Mouse (Mus musculus): ENCODE results near the gene Fam49a. TPM values are rescaled to one million over a fixed set of nuclear protein-coding genes. Genes with fewer than 3 reads are reported as not detected.

Fam49a gene
- polyA plus RNA-seq (2015; fragmentation: Nextera tagmentation; extraction: Ambion mirVana), result 22.3 and 22.4 TPM in 2 replicates

DNA sequence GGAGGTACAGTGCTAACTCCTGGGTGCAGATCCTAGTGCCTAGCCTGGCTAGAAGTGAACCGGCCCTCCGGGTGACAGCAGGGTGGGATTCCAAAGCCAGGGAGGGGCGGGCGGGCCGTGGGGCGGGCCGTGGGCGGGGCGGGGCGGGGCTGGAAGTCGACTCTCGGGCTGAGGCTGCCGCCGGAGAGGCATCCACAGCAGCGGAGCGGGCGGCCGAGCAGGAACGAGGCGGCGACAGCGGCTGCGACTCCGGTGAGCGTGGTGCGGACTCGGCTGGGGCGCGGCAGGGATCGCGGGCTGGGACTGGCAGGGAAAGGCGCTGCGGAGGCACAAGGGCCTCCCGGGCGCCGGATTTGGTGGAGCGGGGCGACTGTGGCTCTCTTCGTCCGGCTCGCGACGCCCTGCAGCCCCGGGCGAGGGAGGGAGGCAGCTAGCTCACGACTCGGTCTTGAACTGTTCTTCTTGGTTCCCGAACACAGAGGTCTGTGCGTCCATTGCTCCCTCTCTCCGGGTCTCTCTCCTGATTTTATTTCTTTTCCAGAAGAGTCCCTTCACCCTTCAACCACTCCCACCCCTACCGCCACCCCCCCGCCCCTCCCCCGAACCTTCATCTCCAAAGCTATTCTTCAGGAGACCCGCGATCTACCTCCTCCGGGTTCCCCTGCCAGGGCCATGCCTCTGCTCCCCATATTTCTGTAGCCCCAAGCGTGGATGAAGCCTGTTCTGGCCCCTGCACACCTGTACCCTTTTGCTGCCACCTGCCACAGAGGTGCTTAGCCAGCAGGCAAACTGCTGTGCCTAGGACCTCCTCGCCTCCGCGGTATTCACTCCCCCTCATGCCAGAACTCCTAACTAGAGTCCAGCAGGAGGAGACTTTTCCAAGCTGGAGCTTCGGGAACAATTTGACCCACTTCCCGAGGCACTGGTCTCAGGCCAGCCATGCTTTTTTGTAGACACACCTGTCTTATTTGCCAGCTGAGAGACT, at the start of gene Fam49a:
Fam49a (plus strand) TSS at position 153 of the 985 bp plus-strand sequence.
- H3K4me1 ChIP-seq (ENCODE audit: control insufficient read depth, insufficient read depth, low read length), result peaks cover 43% of the 10 kb centered on the region

DNA sequence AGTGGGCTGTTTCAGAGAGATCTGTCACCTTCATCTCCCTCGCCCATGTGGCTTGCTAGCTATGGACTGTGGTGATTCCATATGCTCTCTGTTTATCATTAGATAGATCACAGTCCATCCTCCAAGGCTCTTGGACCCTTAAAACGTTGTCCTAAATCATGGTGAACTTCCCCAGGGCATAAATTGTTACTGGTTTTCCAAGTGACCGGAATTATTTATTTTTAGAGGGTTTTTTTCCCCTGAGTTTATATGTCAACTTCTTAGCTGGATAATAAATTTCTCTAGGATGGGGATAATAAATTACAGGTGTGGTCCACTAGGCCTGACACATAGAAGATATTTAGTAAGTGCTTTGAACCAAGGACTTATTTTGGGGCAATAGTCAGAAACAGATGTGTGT, 48.4 kb upstream of the Fam49a start:
- no peaks in the 10 kb centered on the region for H3K4me1 ChIP-seq (ENCODE audit: control insufficient read depth, insufficient read depth, low read length)
- H3K4me3 ChIP-seq (ENCODE audit: low read length), result no peak overlapping the region
- ATAC-seq (replicated peaks; ENCODE audit: extremely low read depth, insufficient read depth, low FRiP score), result no peak
- no peaks in the 10 kb centered on the region for H3K27me3 ChIP-seq (ENCODE audit: control insufficient read depth, insufficient read depth, low read length)
- no peak overlapping the region for H3K4me2 ChIP-seq (ENCODE audit: low read depth, low read length)
- no peak overlapping the region for H3K9ac ChIP-seq (ENCODE audit: low read length)
- 64% methylated on average over 3 of the region's 3 CpGs for WGBS
- no peak overlapping the region for H3K27ac ChIP-seq (ENCODE audit: low read length)
- H3K9me3 ChIP-seq (replicated peaks; ENCODE audit: control insufficient read depth, low read length), result no peaks in the 10 kb centered on the region
- H3K36me3 ChIP-seq (ENCODE audit: control insufficient read depth, insufficient read depth), result no peaks in the 10 kb centered on the region

More for the DNA sequence above, at the start of gene Fam49a:
- Histone ChIP-seq H3K9me3 (replicated peaks; ENCODE audit: control insufficient read depth, low read length) (no peaks in the 10 kb centered on the region), H3K27ac (ENCODE audit: low read length) (peak within 1 kb of the TSS; percentile 82), H3K27me3 (ENCODE audit: control insufficient read depth, insufficient read depth, low read length) (no peaks in the 10 kb centered on the region), H3K9ac (ENCODE audit: low read length) (peak within 1 kb of the TSS; percentile 92), H3K4me2 (ENCODE audit: low read depth, low read length) (peak within 1 kb of the TSS; percentile 93), H3K36me3 (ENCODE audit: control insufficient read depth, insufficient read depth) (no peaks in the 10 kb centered on the region), H3K4me3 (ENCODE audit: low read length) (peak within 1 kb of the TSS; percentile 83)
- 1% methylated on average over 53 of the region's 62 CpGs for WGBS
- peak; percentile 86 for ATAC-seq (replicated peaks; ENCODE audit: extremely low read depth, insufficient read depth, low FRiP score)

DNA sequence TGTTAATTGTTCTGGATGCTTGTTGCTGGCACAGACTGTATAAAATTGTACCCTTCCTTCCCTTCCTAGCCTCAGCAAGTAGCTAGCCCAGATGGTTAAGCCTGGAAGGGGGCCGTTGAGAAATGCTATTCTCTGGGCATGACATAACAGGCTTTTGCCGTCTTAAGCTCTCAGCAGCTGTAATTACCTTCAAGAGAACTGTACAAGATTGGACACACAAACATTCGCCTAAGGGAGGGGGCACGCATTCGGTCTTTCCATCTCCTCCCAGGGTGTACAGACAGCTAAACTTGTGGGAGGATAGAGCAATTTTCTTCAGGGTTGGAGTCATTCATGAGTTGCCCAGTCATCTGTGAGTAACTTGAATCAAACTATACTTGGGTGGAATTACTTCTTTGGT, 43.0 kb upstream of the Fam49a start:
- WGBS, result 75% methylated on average over 5 of the region's 5 CpGs
- Histone ChIP-seq H3K4me1 (ENCODE audit: control insufficient read depth, insufficient read depth, low read length) (peaks cover 5% of the 10 kb centered on the region; the same call in 1 of the 2 replicates), H3K27ac (ENCODE audit: low read length) (no peak overlapping the region), H3K4me3 (ENCODE audit: low read length) (no peak overlapping the region), H3K27me3 (ENCODE audit: control insufficient read depth, insufficient read depth, low read length) (no peaks in the 10 kb centered on the region), H3K9ac (ENCODE audit: low read length) (no peak overlapping the region), H3K9me3 (replicated peaks; ENCODE audit: control insufficient read depth, low read length) (no peaks in the 10 kb centered on the region), H3K36me3 (ENCODE audit: control insufficient read depth, insufficient read depth) (no peaks in the 10 kb centered on the region), H3K4me2 (ENCODE audit: low read depth, low read length) (no peak overlapping the region)
- ATAC-seq (replicated peaks; ENCODE audit: extremely low read depth, insufficient read depth, low FRiP score), result no peak

DNA sequence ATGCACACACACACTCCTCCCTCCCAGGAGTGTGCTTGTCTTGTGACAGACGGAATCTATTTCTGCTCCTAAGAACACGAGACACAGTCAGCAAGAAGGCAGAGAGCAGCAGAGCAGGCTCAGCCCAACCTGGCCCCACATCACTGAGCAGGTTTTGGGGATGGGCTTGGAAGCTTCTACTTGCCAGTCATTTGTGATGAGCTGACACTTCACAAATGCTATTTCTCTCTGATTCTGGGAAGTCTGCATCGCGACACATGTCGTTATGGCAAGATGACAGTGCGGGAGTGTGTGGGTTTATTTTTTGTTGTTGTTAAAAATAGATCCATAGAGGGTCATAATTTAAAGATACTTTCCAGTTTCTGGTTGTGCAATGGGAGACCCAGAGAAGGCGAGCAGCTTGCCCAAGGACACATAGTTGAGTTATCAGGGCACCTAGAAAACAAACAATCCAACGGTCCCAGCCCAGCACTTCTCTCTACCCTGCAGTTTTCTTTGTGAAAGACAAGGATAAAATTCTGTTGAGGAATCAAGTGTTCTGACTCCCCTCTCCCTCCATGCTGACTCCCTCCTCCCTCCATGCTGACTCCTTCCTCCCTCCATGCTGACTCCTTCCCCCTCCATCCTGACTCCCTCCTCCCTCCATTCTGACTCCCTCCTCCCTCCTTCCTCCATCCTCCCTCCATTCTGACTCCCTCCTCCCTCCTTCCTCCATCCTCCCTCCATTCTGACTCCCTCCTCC, 41.0 kb upstream of the Fam49a start:
- 40% methylated on average over 8 of the region's 8 CpGs for WGBS
- Histone ChIP-seq H3K27ac (ENCODE audit: low read length) (no peak overlapping the region), H3K36me3 (ENCODE audit: control insufficient read depth, insufficient read depth) (no peaks in the 10 kb centered on the region), H3K4me3 (ENCODE audit: low read length) (no peak overlapping the region), H3K27me3 (ENCODE audit: control insufficient read depth, insufficient read depth, low read length) (no peaks in the 10 kb centered on the region), H3K4me1 (ENCODE audit: control insufficient read depth, insufficient read depth, low read length) (peaks cover 7% of the 10 kb centered on the region; the same call in 1 of the 2 replicates), H3K9me3 (replicated peaks; ENCODE audit: control insufficient read depth, low read length) (no peaks in the 10 kb centered on the region), H3K4me2 (ENCODE audit: low read depth, low read length) (no peak overlapping the region), H3K9ac (ENCODE audit: low read length) (no peak overlapping the region)
- ATAC-seq (replicated peaks; ENCODE audit: extremely low read depth, insufficient read depth, low FRiP score), result 0 out of 2 replicates have a peak, but pooled peaks have one; percentile 37

DNA sequence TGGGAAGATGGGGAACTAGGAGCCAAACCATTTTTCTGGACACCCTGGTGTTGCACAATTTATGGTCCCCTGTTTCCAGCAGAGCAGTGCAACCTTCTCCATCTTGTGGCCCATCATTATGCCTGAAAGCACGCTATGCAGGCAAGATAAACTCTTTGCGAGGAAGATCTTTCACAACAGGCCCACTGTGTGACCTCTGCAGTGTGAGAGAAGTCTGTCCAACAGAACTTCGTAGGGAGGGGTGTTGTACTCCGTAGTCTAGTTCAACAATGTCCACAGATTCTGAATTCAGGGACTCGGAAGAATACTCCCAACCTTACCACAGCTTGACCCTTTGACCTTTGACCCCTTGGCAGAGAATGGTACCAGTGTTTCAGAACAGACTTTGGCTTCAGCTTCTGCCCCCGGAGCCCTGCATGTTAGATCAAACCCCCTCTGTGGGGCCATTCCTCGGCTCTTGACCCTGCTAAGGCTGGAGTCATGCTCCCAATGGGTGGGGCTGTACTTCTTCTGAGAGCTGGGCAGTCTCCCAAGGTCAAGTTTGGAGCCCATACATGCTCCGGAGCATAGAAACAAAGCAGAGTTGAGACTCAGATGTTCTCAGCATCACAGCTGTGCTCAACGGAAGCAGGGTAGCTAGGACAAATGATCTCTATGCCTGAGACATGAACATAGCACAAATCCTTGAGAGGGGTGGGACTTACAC, 39.2 kb upstream of the Fam49a start:
- H3K27ac ChIP-seq (ENCODE audit: low read length), result no peak overlapping the region
- WGBS, result 73% methylated on average over 9 of the region's 9 CpGs
- no peaks in the 10 kb centered on the region for H3K9me3 ChIP-seq (replicated peaks; ENCODE audit: control insufficient read depth, low read length)
- H3K4me2 ChIP-seq (ENCODE audit: low read depth, low read length), result no peak overlapping the region
- H3K27me3 ChIP-seq (ENCODE audit: control insufficient read depth, insufficient read depth, low read length), result no peaks in the 10 kb centered on the region
- H3K4me3 ChIP-seq (ENCODE audit: low read length), result no peak overlapping the region
- ATAC-seq (replicated peaks; ENCODE audit: extremely low read depth, insufficient read depth, low FRiP score), result no peak
- no peak overlapping the region for H3K9ac ChIP-seq (ENCODE audit: low read length)
- H3K4me1 ChIP-seq (ENCODE audit: control insufficient read depth, insufficient read depth, low read length), result peaks cover 7% of the 10 kb centered on the region; the same call in 1 of the 2 replicates
- no peaks in the 10 kb centered on the region for H3K36me3 ChIP-seq (ENCODE audit: control insufficient read depth, insufficient read depth)

DNA sequence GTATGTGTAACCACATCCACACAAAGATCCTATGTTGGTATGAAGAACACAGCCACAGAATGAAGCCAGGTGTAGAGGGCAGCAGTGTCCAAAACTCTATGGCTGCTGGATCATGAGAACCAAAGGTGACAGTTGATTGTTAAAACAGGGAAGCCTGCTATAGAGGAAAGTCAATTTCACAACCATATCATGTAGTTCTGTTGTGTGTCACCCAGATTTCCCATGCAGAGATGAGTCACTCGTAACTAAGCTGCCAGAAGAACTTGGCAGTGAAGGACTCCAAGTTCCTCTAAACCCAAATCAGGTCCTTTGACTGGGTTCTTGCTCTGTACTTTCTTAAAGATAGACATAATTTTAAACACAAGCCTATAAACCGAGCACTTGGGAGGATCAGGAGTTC, 38.6 kb upstream of the Fam49a start:
- H3K9ac ChIP-seq (ENCODE audit: low read length), result no peak overlapping the region
- peaks cover 7% of the 10 kb centered on the region; the same call in 1 of the 2 replicates for H3K4me1 ChIP-seq (ENCODE audit: control insufficient read depth, insufficient read depth, low read length)
- no peak overlapping the region for H3K4me3 ChIP-seq (ENCODE audit: low read length)
- H3K9me3 ChIP-seq (replicated peaks; ENCODE audit: control insufficient read depth, low read length), result no peaks in the 10 kb centered on the region
- WGBS, result 64% methylated on average over 2 of the region's 2 CpGs
- no peaks in the 10 kb centered on the region for H3K36me3 ChIP-seq (ENCODE audit: control insufficient read depth, insufficient read depth)
- no peaks in the 10 kb centered on the region for H3K27me3 ChIP-seq (ENCODE audit: control insufficient read depth, insufficient read depth, low read length)
- H3K27ac ChIP-seq (ENCODE audit: low read length), result no peak overlapping the region
- ATAC-seq (replicated peaks; ENCODE audit: extremely low read depth, insufficient read depth, low FRiP score), result no peak
- H3K4me2 ChIP-seq (ENCODE audit: low read depth, low read length), result no peak overlapping the region

DNA sequence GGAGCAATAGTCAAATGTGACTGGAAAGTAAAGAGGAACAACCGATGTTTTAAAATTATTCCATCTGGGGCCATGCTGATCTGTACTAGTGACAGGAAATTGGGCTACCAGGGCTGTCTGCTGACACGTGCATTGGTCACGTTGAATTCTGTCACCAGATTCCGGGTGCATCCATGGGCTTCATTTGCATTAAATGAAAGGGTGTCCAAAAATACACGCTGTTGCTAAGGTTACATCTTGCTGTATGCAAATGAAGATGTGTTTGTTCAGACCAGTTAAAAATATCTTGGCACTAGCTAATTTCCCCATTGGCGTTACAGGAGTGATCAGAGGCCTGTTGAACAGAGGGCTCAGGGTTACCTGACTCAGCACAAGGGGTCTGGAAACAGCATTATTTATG, 36.2 kb upstream of the Fam49a start:
- WGBS, result 69% methylated on average over 6 of the region's 6 CpGs
- H3K4me2 ChIP-seq (ENCODE audit: low read depth, low read length), result no peak overlapping the region
- H3K9me3 ChIP-seq (replicated peaks; ENCODE audit: control insufficient read depth, low read length), result no peaks in the 10 kb centered on the region
- H3K4me3 ChIP-seq (ENCODE audit: low read length), result no peak overlapping the region
- H3K36me3 ChIP-seq (ENCODE audit: control insufficient read depth, insufficient read depth), result no peaks in the 10 kb centered on the region
- peaks cover 4% of the 10 kb centered on the region; the same call in 1 of the 2 replicates for H3K4me1 ChIP-seq (ENCODE audit: control insufficient read depth, insufficient read depth, low read length)
- ATAC-seq (replicated peaks; ENCODE audit: extremely low read depth, insufficient read depth, low FRiP score), result no peak; the same call in 1 of the 2 replicates
- H3K9ac ChIP-seq (ENCODE audit: low read length), result no peak overlapping the region
- H3K27me3 ChIP-seq (ENCODE audit: control insufficient read depth, insufficient read depth, low read length), result no peaks in the 10 kb centered on the region
- H3K27ac ChIP-seq (ENCODE audit: low read length), result no peak overlapping the region

DNA sequence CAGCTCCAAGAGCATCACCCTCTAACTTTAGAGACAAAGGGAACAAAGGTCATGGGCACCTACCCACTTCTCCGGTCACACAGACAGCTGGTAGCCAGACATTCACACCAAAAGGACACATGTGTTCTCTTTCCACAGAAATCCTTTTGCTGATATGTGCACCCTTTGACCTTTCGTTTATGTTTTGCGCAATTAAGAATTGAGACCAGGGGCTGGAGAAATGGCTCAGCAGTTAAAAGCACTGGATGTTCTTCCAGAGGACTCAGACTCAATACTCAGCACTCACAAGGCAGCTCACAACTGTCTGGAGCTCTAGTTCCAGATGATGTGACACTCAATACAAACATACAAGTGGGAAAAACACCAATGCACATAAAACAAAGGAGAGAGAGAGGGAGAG, 34.3 kb upstream of the Fam49a start:
- Histone ChIP-seq H3K27me3 (ENCODE audit: control insufficient read depth, insufficient read depth, low read length) (no peaks in the 10 kb centered on the region), H3K9me3 (replicated peaks; ENCODE audit: control insufficient read depth, low read length) (no peaks in the 10 kb centered on the region), H3K4me2 (ENCODE audit: low read depth, low read length) (no peak overlapping the region), H3K27ac (ENCODE audit: low read length) (no peak overlapping the region), H3K36me3 (ENCODE audit: control insufficient read depth, insufficient read depth) (no peaks in the 10 kb centered on the region), H3K4me3 (ENCODE audit: low read length) (no peak overlapping the region), H3K9ac (ENCODE audit: low read length) (no peak overlapping the region), H3K4me1 (ENCODE audit: control insufficient read depth, insufficient read depth, low read length) (0 out of 2 replicates have a peak, but pooled peaks cover 2% of the 10 kb centered on the region)
- 84% methylated on average over 3 of the region's 3 CpGs for WGBS
- no peak for ATAC-seq (replicated peaks; ENCODE audit: extremely low read depth, insufficient read depth, low FRiP score)
